Mouse (Mus musculus) ES-Bruce4 (cell line): ENCODE measurements around the gene Ntrk3. TPM values are rescaled to one million over a fixed set of nuclear protein-coding genes. Genes with fewer than 3 reads are reported as not detected.
A peak's percentile ranks its signal among the peaks of the same experiment; 100 is the strongest.

Source experiments
- H3K27ac ChIP-seq: 2 replicates; pipeline ENCODE4 v1.5.1; 2012; ENCODE audit warnings: low read length, inconsistent platforms; ENCODE audit not compliant: insufficient read depth
- H3K27me3 ChIP-seq: 2 replicates; pipeline ENCODE4 v1.6.1; 2012; ENCODE audit warnings: mild to moderate bottlenecking, low read length, inconsistent platforms; ENCODE audit not compliant: control insufficient read depth, poor library complexity, insufficient read depth, severe bottlenecking
- H3K36me3 ChIP-seq: 2 replicates; pipeline ENCODE4 v1.6.1; 2012; ENCODE audit warnings: inconsistent platforms, mild to moderate bottlenecking, low read length, moderate library complexity; ENCODE audit not compliant: control insufficient read depth, poor library complexity, insufficient read depth, severe bottlenecking
- H3K4me1 ChIP-seq: one replicate; pipeline ENCODE4 v1.8.1; 2011; ENCODE audit warnings: low read length; ENCODE audit not compliant: control insufficient read depth, insufficient read depth
- H3K4me3 ChIP-seq: 2 replicates; pipeline ENCODE4 v1.5.1; 2011; ENCODE audit warnings: low read depth, mild to moderate bottlenecking, low read length
- H3K9ac ChIP-seq: 2 replicates; pipeline ENCODE4 v1.6.1; 2012; ENCODE audit warnings: low read depth, mild to moderate bottlenecking, inconsistent platforms; ENCODE audit not compliant: poor library complexity, severe bottlenecking
- H3K9me3 ChIP-seq: replicated peaks from 2 replicates; pipeline ENCODE4 v1.6.1; 2012; ENCODE audit warnings: mild to moderate bottlenecking, low read length, inconsistent platforms; ENCODE audit not compliant: control insufficient read depth, poor library complexity, insufficient read depth, severe bottlenecking
- CTCF ChIP-seq: IDR thresholded peaks from one replicate; pipeline ENCODE4 v1.8.1; 2011; ENCODE audit warnings: low read depth, low read length
- EP300 ChIP-seq: IDR thresholded peaks from 2 replicates; pipeline ENCODE4 v1.6.1; 2011; ENCODE audit warnings: low read depth, low read length; ENCODE audit not compliant: insufficient read depth
- POLR2A ChIP-seq: IDR thresholded peaks from one replicate; pipeline ENCODE4 v1.8.1; 2011; ENCODE audit warnings: low read length; ENCODE audit not compliant: insufficient read depth
- polyA plus RNA-seq: library from polyadenylated mRNA; stranded (reverse); fragments of >200 nt; gene quantifications from 2 replicates; pipeline ENCODE4 v1.2.4, GENCODE M21; 2011; ENCODE audit warnings: low read depth; ENCODE audit not compliant: missing spikeins, insufficient read depth, insufficient read length

Ntrk3 gene
- polyA plus RNA-seq, 1 experiment: not detected

DNA sequence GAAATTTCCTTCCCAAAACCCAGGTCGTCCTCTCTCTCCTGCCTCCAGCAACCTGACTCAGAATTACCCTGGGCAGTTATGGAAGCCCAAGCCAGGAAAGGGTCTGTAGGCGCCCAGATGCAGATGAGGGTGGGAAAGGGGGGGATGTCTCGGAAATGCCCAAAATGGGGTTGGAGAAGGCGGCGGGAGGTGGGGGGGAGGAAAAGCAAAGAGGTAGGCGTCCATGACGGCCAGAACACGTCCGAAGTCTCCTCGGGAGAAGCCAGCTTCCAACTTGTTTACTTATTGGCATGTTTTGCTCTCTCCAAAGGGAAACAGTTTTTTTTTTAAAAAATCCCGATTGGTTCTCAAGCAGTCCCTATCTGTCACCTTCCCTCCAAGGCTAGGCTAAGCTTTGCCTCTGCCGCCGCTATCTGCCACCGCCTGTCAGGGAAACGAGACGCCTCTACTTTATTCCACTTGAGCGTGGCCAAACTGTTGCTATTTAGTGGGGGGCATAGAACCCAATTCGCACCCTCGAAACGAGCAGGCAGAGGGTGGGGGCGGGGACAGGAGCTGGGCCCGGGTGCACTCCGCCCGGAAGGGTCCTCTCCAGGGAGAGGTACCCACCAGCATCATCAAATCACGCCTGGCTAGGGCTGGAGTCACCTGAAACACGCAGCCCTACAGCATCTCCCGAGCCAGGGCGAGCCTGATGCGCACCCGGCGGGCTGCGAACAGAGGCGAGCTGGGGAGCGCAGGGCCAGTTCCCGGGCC is 160.9 kb downstream of the Ntrk3 start:
- Histone ChIP-seq H3K9ac (no peak overlapping the region), H3K4me1 (no peaks in the 10 kb centered on the region), H3K27ac (no peak overlapping the region), H3K9me3 (no peaks in the 10 kb centered on the region), H3K4me3 (peak overlapping the region; percentile 32), H3K36me3 (no peaks in the 10 kb centered on the region), H3K27me3 (peaks cover 24% of the 10 kb centered on the region)
- TF ChIP-seq POLR2A (no peak), CTCF (no peak), EP300 (no peak)

DNA sequence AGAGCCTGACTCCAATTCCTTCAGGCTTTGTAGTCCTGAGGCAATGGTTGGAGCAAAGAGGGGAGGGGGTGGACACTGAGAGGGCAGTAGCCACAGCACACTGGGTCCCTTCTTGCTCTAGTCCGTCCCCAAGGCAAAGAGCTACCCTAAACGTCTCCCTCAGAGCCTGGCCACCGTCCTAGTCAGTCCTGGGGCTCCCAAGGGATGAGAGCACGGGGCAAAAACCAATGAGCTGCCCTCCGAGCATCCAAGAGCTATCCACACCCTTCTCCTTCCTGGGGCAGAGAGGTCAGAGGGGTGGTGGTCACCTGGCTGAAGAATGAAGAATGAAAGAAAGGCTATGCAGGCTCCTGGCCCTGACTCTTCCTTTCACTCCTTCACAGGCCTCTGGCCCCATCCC is 161.6 kb downstream of the Ntrk3 start:
- no peak overlapping the region for H3K4me3 ChIP-seq
- H3K9ac ChIP-seq: no peak overlapping the region
- H3K27me3 ChIP-seq: peaks cover 24% of the 10 kb centered on the region
- H3K36me3 ChIP-seq: no peaks in the 10 kb centered on the region
- H3K9me3 ChIP-seq: no peaks in the 10 kb centered on the region
- TF ChIP-seq EP300 (no peak), CTCF (no peak), POLR2A (no peak)
- H3K4me1 ChIP-seq: no peaks in the 10 kb centered on the region
- H3K27ac ChIP-seq: no peak overlapping the region

DNA sequence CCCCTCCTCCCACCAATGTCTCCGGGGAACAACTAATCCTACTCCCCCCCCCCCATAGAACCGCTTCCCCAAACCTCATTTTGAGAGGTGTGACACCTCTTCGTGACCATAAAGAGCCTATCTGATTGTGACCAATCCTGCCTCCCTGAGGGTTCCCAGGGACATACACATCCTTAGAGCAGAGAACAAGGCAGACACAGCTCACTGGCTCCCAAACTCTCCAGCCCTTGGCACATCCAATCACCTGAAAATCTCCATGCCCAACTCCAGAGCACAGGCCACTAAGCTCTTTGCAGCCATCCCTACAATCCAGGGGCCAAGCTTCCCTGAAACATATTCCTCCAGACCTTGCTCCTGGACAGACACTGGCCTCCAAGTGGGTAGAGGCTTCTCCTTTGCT is 162.3 kb downstream of the Ntrk3 start:
- H3K4me1 ChIP-seq: no peaks in the 10 kb centered on the region
- H3K4me3 ChIP-seq: no peak overlapping the region
- peaks cover 24% of the 10 kb centered on the region for H3K27me3 ChIP-seq
- TF ChIP-seq CTCF (no peak), POLR2A (no peak), EP300 (no peak)
- H3K9ac ChIP-seq: no peak overlapping the region
- H3K27ac ChIP-seq: no peak overlapping the region
- H3K9me3 ChIP-seq: no peaks in the 10 kb centered on the region
- H3K36me3 ChIP-seq: no peaks in the 10 kb centered on the region

DNA sequence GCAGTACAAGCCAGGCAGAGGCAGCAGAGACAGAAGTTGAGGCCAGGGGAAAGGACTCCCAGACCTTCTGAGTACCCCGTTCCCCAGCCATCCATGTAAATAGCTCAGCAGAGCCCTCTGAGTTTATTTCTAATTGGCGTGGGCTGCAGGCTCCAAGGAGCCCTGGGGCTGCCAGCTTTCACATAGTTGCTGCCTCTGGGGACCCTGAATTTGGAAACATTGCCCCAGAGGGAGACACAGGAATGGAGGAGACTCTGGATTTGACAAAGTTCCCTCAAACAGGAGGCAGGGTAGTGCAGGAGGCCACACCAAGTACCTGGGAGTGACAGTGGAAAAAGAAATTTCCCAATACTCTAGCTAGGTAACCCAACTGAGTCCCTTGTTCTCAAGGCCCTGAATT is 166.6 kb downstream of the Ntrk3 start:
- Histone ChIP-seq H3K4me3 (no peak overlapping the region), H3K4me1 (no peaks in the 10 kb centered on the region), H3K9ac (no peak overlapping the region), H3K27ac (no peak overlapping the region), H3K27me3 (peaks cover 4% of the 10 kb centered on the region; the same call in 1 of the 2 replicates), H3K9me3 (no peaks in the 10 kb centered on the region), H3K36me3 (no peaks in the 10 kb centered on the region)
- TF ChIP-seq CTCF (no peak), POLR2A (no peak), EP300 (no peak)

DNA sequence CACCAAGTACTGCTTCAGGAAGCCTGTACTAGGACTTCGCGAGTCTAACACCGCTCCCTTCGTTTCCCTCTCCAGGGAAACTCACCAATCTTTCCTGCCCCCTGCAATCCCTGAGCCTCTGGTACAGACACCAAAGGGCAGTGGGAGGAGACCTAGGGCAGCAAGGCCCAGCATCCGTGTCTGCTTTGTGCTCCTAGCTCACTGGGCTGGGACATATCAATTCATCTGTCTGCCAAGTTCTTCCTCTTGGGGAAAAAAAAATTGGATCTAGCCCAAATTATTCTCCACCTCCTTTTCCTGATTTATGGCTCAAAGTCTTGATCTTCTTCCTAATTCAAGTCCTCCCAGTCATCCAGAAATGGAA is 168.6 kb downstream of the Ntrk3 start:
- TF ChIP-seq POLR2A: no peak
- TF ChIP-seq EP300: no peak
- no peak for TF ChIP-seq CTCF
- Histone ChIP-seq H3K4me1 (no peaks in the 10 kb centered on the region), H3K4me3 (no peak overlapping the region), H3K27me3 (no peaks in the 10 kb centered on the region), H3K36me3 (no peaks in the 10 kb centered on the region), H3K27ac (no peak overlapping the region), H3K9ac (no peak overlapping the region), H3K9me3 (no peaks in the 10 kb centered on the region)

DNA sequence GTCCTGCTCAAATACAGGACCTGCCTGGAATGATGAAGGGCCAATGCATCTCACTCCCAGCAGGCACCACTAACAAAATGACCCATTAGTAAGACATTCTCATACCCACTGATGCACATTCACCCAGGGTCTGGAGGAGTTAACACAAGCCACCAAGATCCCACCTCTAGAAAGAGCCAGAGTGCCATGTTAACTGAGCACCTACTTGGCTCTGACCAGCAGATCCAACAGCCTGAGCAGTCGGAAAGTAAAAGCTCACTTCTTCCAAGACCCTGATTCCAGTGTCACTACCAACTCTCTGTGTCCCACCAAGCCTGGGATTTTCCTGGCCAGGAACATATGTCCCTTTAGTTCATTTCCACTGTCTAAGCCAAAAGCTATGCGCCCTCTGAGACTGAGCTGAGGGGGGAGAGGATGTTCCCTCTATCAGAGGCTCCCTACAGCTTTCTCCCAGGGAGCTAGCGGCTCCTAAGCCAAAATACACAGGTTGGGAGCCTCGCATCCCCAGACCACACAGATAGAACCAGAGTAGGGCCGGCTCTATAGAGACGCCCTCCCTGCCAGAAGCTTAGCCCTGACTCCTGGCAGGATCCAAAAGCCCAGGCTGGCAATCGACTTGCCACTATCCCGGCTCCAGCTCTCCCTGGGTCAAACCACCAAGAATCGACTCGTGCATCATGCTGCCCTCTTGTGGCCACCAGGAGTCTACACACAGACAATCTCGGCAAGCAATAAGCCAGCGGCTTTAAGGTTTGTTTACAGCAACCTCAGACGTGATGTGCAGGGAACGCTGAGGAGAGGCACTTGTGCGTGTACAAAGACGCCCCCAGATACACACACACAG is 169.2 kb downstream of the Ntrk3 start:
- Histone ChIP-seq H3K4me3 (no peak overlapping the region), H3K27me3 (no peaks in the 10 kb centered on the region), H3K4me1 (no peaks in the 10 kb centered on the region), H3K27ac (no peak overlapping the region), H3K9me3 (no peaks in the 10 kb centered on the region), H3K36me3 (no peaks in the 10 kb centered on the region), H3K9ac (no peak overlapping the region)
- peak; percentile 90 for TF ChIP-seq CTCF
- TF ChIP-seq EP300: no peak
